Mouse (Mus musculus) macrophage (primary cell): ENCODE data around the gene Rad50. TPM values are rescaled to one million over a fixed set of nuclear protein-coding genes. Genes with fewer than 3 reads are reported as not detected.

Source experiments
- H3K27ac ChIP-seq: fragments of 350-480 bp; formaldehyde crosslinking; 2 replicates; pipeline ENCODE4 v1.9.0; 2021
- H3K36me3 ChIP-seq: fragments of 350-480 bp; formaldehyde crosslinking; 2 replicates; pipeline ENCODE4 v1.9.0; 2021; ENCODE audit errors: inconsistent target
- H3K4me3 ChIP-seq: fragments of 350-480 bp; formaldehyde crosslinking; 2 replicates; pipeline ENCODE4 v1.9.0; 2021; ENCODE audit errors: inconsistent target
- H3K79me2 ChIP-seq: fragments of 350-480 bp; formaldehyde crosslinking; 2 replicates; pipeline ENCODE4 v1.9.0; 2021; ENCODE audit errors: inconsistent target
- WGBS: methylation state at CpG from one replicate; pipeline ENCODE4 v1.1.7; 2026; ENCODE audit warnings: inconsistent platforms; ENCODE audit not compliant: missing documents; 5-methylcytosine and 5-hydroxymethylcytosine counted together
- polyA plus RNA-seq: library from polyadenylated mRNA; stranded (reverse); fragments of 250-400 nt; gene quantifications from 3 replicates; pipeline ENCODE4 v1.2.4, GENCODE M21; 2018; ENCODE audit warnings: inconsistent platforms

Gene Rad50
- polyA plus RNA-seq, 1 experiment from 2014 or later: 30.3 TPM

DNA sequence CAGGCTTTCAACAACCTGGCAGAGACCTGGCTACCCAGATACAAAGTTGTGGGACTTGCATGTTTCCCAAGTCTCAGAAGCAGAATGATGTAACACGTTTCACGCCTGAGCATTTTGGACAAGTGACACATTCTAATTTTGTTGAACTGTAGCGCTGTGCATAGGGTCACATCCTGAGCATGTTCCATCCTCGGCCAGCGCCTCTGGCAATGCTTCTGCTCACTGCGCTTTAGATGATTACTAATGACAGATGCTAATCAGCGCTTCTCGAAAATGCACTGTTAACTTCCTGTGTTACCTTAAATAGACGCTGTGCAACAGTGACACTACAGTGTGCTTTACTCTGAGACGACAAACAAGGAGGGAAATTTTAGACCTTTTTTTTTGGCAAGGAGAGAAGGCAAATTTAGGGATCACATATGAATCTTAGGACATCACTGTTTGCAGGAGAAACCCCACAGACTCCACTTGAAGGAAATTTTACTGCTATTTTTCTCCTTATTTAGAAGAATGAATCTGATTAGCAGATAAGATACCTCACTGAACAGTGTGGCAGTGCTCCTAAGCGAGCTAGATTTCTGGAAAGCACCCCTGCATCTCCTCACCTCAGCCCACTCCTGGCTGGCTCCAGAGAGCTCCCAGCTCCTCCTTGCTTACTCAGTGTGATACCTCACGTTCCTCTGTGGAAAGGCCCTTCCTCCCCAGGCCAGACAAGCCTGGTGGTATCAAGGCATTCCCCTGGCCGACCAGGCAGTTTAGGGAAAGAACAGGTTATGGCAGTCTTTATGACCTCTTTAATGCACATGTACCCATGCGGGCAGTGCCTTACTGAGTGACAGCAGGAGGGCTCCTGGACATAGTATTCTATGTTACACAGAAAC is 44.1 kb downstream of the Rad50 start:
- 28% methylated on average over 14 of the region's 14 CpGs for WGBS
- H3K36me3 ChIP-seq: peaks cover 24% of the 10 kb centered on the region
- H3K4me3 ChIP-seq: no peak overlapping the region
- H3K79me2 ChIP-seq: peaks cover 3% of the 10 kb centered on the region; the same call in 1 of the 2 replicates
- peak overlapping the region; percentile 56 for H3K27ac ChIP-seq

- Histone ChIP-seq H3K4me3 (no peak overlapping the region), H3K36me3 (peaks cover 23% of the 10 kb centered on the region; the same call in 1 of the 2 replicates), H3K27ac (no peak overlapping the region), H3K79me2 (no peaks in the 10 kb centered on the region; the same call in 1 of the 2 replicates)
- 96% methylated on average over 6 of the region's 6 CpGs for WGBS
Observed at GRCm38 (mm10) chr11:53657828-53658227, 49.3 kb downstream of the Rad50 start.

DNA sequence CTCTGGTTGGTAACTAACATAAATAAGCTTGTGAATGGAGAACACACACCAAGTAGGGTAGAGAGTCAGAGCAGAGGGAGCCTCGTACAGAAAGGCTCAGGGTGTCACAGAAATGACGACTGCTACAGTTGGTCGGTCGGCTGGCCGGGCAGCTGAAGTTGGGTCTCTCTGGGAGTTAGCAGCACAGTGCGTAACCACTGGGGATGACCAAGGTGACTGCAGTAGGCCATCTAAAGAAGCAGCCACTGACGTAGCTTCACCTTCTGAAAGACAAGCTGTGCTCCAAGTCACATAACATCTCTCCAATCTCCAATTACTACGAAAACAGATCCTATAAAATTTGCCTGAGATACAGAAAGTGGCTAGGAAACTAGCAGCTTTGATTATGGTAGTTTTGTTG is 49.7 kb downstream of the Rad50 start:
- Histone ChIP-seq H3K36me3 (peaks cover 27% of the 10 kb centered on the region; the same call in 1 of the 2 replicates), H3K27ac (no peak overlapping the region), H3K4me3 (no peak overlapping the region), H3K79me2 (no peaks in the 10 kb centered on the region; the same call in 1 of the 2 replicates)
- WGBS: 95% methylated on average over 8 of the region's 8 CpGs

DNA sequence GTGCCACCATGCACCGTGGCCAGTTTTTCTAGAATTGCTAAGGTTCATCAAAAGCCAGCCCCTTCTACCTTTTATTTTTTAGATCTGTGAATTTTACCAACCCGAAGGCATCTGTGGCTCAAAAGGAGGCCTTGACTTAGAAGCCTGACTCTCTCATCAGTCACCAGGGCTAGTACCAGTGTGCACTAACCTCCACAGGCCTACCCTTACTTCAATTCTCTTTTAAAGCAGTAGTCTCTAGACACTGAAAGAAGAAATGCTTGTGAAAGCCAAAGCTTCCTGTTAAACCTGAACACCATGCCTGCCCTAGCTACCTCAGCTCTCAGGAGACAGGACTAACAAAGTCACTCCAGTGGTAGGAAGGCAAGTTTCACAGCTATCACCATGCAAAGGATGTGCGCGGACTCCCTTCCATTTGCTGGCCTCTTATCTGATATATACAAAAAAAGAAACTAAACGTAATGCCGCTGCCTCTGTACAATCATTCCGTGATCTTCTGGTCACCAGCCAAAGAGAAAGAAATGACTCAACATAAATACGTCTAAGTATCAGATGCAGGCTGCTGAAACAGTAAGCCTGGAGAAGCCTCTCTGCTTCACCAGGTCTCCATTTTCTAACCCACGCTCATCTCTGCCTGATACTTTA is 50.4 kb downstream of the Rad50 start:
- Histone ChIP-seq H3K4me3 (no peak overlapping the region), H3K79me2 (no peaks in the 10 kb centered on the region), H3K27ac (no peak overlapping the region), H3K36me3 (peaks cover 33% of the 10 kb centered on the region; the same call in 1 of the 2 replicates)
- WGBS: 68% methylated on average over 9 of the region's 9 CpGs

DNA sequence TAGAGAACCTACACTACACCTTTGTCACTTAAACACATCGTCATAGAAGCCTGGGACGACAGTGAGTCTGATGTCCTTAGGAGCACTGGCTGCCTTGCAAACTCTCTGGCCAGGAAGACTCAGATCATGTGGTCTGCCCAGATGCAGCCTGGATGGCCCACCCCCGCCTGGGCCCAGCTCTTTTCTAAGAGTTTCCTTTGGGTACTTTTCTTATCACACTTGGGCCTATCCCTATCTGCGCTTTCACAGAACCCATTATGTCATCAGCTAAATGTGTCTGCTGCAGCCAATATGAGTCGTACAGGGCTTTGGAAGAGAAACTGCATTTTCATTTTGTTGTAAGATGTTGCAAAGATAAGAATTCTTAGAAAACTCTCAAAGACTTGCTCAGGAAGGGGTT is 52.1 kb downstream of the Rad50 start:
- WGBS: 82% methylated on average over 5 of the region's 5 CpGs
- Histone ChIP-seq H3K36me3 (peaks cover 49% of the 10 kb centered on the region), H3K79me2 (no peaks in the 10 kb centered on the region), H3K27ac (no peak overlapping the region), H3K4me3 (no peak overlapping the region)

GRCm38 (mm10) chr11:53652427-53652826 is 54.7 kb downstream of the Rad50 start:
- no peak overlapping the region for H3K27ac ChIP-seq
- no peaks in the 10 kb centered on the region for H3K79me2 ChIP-seq
- 88% methylated on average over 2 of the region's 2 CpGs for WGBS
- peaks cover 50% of the 10 kb centered on the region for H3K36me3 ChIP-seq
- H3K4me3 ChIP-seq: no peak overlapping the region

GRCm38 (mm10) chr11:53651441-53651840 is 55.7 kb downstream of the Rad50 start:
- Histone ChIP-seq H3K27ac (no peak overlapping the region), H3K4me3 (no peak overlapping the region), H3K79me2 (no peaks in the 10 kb centered on the region), H3K36me3 (peaks cover 50% of the 10 kb centered on the region)
- WGBS: 100% methylated on average over 4 of the region's 4 CpGs

GRCm38 (mm10) chr11:53644017-53644416 is 63.1 kb downstream of the Rad50 start:
- 90% methylated on average over 5 of the region's 5 CpGs for WGBS
- no peak overlapping the region for H3K27ac ChIP-seq
- no peaks in the 10 kb centered on the region for H3K79me2 ChIP-seq
- no peaks in the 10 kb centered on the region for H3K36me3 ChIP-seq
- H3K4me3 ChIP-seq: no peak overlapping the region

DNA sequence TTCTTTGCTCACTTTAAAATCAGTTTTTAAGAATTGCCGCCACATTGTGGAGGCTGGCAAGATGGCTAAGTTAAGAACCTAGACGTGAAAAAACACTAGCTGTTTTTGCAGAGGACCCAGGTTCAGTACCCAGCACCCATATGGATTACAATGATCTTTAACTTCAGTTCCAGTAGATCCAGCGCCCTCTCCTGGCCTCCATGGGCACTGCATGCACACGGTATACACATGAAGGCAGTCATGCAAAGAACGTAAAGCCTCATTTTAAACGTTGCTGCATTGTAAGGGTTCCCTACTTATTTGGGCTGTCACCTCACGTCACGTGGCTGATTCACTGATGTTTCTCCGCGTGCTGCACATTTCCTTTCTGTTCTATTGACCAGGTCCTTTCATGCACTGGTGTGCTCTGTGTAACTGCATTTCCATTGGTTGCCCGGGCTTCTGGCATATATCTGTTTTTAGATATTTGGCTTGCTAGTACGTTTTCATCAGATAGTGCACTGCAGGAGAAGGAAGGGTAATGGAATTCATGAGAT is 64.3 kb downstream of the Rad50 start:
- no peak overlapping the region for H3K4me3 ChIP-seq
- no peaks in the 10 kb centered on the region for H3K36me3 ChIP-seq
- WGBS: 85% methylated on average over 12 of the region's 12 CpGs

GRCm38 (mm10) chr11:53637803-53638260 is 69.3 kb downstream of the Rad50 start:
- 54% methylated on average over 7 of the region's 10 CpGs for WGBS
- H3K4me3 ChIP-seq: no peak overlapping the region

More for the DNA sequence above, 64.3 kb downstream of the Rad50 start:
- no peaks in the 10 kb centered on the region for H3K79me2 ChIP-seq
- H3K27ac ChIP-seq: no peak overlapping the region

DNA sequence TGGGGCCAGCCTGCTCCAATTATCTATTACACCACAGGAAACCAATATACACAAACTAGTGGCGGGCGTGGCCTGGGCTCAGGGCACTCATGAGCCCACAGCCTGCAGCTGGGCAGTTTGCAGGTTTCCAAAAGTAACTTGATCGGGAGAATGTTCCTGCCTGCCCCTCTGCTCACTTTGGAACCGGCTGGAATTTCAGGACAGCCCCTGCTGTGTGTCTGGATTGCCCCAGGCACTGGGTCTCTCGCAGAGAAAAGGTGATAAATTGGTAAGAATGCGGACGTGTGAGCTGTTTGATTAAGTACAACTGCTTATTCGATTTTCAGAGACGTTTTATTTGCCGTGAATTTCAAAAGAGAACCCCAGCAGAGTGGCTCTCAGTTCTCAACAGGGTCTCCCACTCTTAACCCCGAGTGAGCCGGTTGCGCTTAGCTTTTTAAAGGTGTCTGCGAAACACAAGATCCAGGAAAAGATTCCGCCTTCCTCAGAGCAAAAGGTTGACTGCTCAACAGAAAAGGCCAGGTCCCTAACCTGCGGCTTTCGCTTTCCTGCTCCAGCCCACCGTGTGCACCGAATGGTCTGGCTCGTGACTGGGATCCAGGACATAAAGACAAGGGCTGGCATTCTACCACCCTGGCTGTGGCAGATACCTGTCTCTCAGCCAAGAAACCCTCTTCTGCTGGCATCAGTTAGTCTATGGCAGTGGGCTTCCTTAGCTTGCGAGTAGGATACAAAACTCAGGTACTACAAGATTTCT is 69.9 kb downstream of the Rad50 start:
- no peaks in the 10 kb centered on the region for H3K79me2 ChIP-seq
- H3K4me3 ChIP-seq: no peak overlapping the region
- no peak overlapping the region for H3K27ac ChIP-seq
- H3K36me3 ChIP-seq: no peaks in the 10 kb centered on the region
- WGBS: 76% methylated on average over 21 of the region's 21 CpGs

More at GRCm38 (mm10) chr11:53637803-53638260, 69.3 kb downstream of the Rad50 start:
- no peak overlapping the region for H3K27ac ChIP-seq
- H3K79me2 ChIP-seq: no peaks in the 10 kb centered on the region
- no peaks in the 10 kb centered on the region for H3K36me3 ChIP-seq

- WGBS: 6% methylated on average over 32 of the region's 40 CpGs
- Histone ChIP-seq H3K79me2 (no peaks in the 10 kb centered on the region), H3K4me3 (no peak overlapping the region), H3K36me3 (no peaks in the 10 kb centered on the region), H3K27ac (no peak overlapping the region)
Observed at GRCm38 (mm10) chr11:53636183-53636646, 70.9 kb downstream of the Rad50 start.

DNA sequence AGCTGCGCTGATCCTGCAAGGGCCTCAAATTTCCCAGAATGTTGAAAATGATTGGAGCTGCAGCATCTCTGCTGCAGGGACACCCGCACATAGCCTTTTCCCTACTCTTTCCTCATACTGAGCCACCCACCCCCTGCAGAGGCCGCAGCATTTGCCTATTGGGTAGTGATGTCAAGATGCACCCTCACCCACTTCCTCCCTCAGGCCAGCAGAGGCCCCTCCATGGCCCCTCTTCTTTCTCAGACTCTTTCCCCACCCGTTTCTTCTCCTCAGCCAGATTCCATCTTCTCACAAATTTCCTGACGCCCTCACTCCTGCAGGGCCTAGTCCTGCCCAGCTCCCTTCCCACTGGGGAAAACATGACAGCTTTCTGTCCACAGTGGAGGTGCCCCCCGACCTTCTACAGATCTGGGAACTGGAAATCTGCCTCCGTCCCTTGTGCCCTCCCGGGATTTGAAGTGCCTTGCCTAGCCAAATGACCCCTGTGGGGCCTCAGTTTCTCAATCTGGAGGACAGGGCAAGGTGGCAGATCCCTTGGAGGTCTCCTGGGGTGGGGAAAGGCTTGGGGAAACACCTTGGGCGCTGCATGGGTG is 71.4 kb downstream of the Rad50 start:
- no peak overlapping the region for H3K27ac ChIP-seq
- no peaks in the 10 kb centered on the region for H3K36me3 ChIP-seq
- WGBS: 68% methylated on average over 9 of the region's 9 CpGs
- no peaks in the 10 kb centered on the region for H3K79me2 ChIP-seq
- H3K4me3 ChIP-seq: no peak overlapping the region

- no peaks in the 10 kb centered on the region for H3K36me3 ChIP-seq
- no peak within 1 kb of the TSS for H3K4me3 ChIP-seq
- H3K79me2 ChIP-seq: no peaks in the 10 kb centered on the region
- H3K27ac ChIP-seq: no peak within 1 kb of the TSS
- 95% methylated on average over 8 of the region's 8 CpGs for WGBS
Observed at GRCm38 (mm10) chr11:53634556-53634955, 72.6 kb downstream of the Rad50 start, which contains the start of gene Il13. Il13 (minus strand) TSS chr11:53634702.
